Mouse (Mus musculus) CH12.LX (cell line): ENCODE measurements around the gene Dhx9. TPM values are rescaled to one million over a fixed set of nuclear protein-coding genes. Genes with fewer than 3 reads are reported as not detected.
A peak's percentile ranks its signal among the peaks of the same experiment; 100 is the strongest.
"Not testable (repeated sequence)": the region's sequence is repeated elsewhere in the genome, so short reads cannot be mapped to it uniquely, and the experiment has no call there.

Experiments
- DNase-seq: peaks from one replicate; pipeline ENCODE4 v3.0.0-alpha.2; 2013; ENCODE audit errors: extremely low read depth
- H3K27ac ChIP-seq: 2 replicates; pipeline ENCODE4 v1.5.1; 2012; ENCODE audit warnings: low read depth, mild to moderate bottlenecking, control low read depth, moderate library complexity; ENCODE audit not compliant: insufficient read depth
- H3K27me3 ChIP-seq: replicated peaks from 2 replicates; pipeline ENCODE3; 2012; ENCODE audit warnings: inconsistent platforms
- H3K36me3 ChIP-seq, 2 experiments: replicated peaks in 1 of 2; 2 replicates each; pipeline versions ENCODE3 to v1.6.1; 2012; ENCODE audit warnings: inconsistent platforms in 1 of 2, low read length in 1 of 2, mild to moderate bottlenecking in 1 of 2, mixed read lengths in 1 of 2, moderate library complexity in 1 of 2; ENCODE audit not compliant: control insufficient read depth in 1 of 2, insufficient read depth in 1 of 2
- H3K4me1 ChIP-seq, 2 experiments: 2 replicates each; pipeline ENCODE4 v1.6.1; 2012; ENCODE audit warnings: inconsistent platforms in 1 of 2, moderate library complexity in 1 of 2; ENCODE audit not compliant: insufficient read depth in 2 of 2, control insufficient read depth in 1 of 2
- H3K4me2 ChIP-seq: 2 replicates; pipeline ENCODE4 v1.6.1; 2012; ENCODE audit warnings: low read depth, mild to moderate bottlenecking, control low read depth; ENCODE audit not compliant: poor library complexity, insufficient read depth, severe bottlenecking
- H3K4me3 ChIP-seq, 3 experiments: fragments of 150-350 bp in 1 of 3; sonication (generic) in 1 of 3; replicated peaks in 1 of 3; 2 replicates each; pipeline versions ENCODE3 to v1.5.1; 2011 to 2012; ENCODE audit warnings: low read depth in 2 of 3, low read length in 2 of 3, mild to moderate bottlenecking in 2 of 3, moderate library complexity in 2 of 3, control low read depth in 1 of 3, improper control_type of control experiment in 1 of 3, inconsistent platforms in 1 of 3, mixed read lengths in 1 of 3; ENCODE audit not compliant: poor library complexity in 1 of 3
- H3K79me2 ChIP-seq: replicated peaks from 2 replicates; pipeline ENCODE4 v1.6.1; 2012; ENCODE audit warnings: mild to moderate bottlenecking, moderate library complexity; ENCODE audit not compliant: control insufficient read depth, poor library complexity, insufficient read depth, severe bottlenecking; ENCODE audit errors: extremely low read depth
- H3K9ac ChIP-seq: 2 replicates; pipeline ENCODE4 v1.6.1; 2012; ENCODE audit warnings: low read depth, mild to moderate bottlenecking, control low read depth, moderate library complexity; ENCODE audit not compliant: insufficient read depth
- H3K9me3 ChIP-seq: replicated peaks from 2 replicates; pipeline ENCODE3; 2012; ENCODE audit warnings: low read length, inconsistent platforms, mixed read lengths
- BHLHE40 ChIP-seq: IDR thresholded peaks from 2 replicates; pipeline ENCODE4 v1.6.1; 2011; ENCODE audit warnings: mild to moderate bottlenecking, low read depth, low read length, improper control_type of control experiment
- E2F4 ChIP-seq: IDR thresholded peaks from 2 replicates; pipeline ENCODE4 v1.6.1; 2011; ENCODE audit warnings: low read depth, low read length, improper control_type of control experiment; ENCODE audit not compliant: insufficient replicate concordance
- ELF1 ChIP-seq: IDR thresholded peaks from 2 replicates; pipeline ENCODE4 v1.6.1; 2014; ENCODE audit warnings: low read depth, mild to moderate bottlenecking, inconsistent platforms, low read length, improper control_type of control experiment
- ETS1 ChIP-seq: conservative IDR thresholded peaks from 2 replicates; pipeline ENCODE4 v1.6.1; 2012; ENCODE audit warnings: low read depth, mild to moderate bottlenecking, inconsistent platforms, low read length, improper control_type of control experiment, moderate library complexity
- GABPA ChIP-seq: IDR thresholded peaks from 2 replicates; pipeline ENCODE4 v1.6.1; 2012; ENCODE audit warnings: low read depth, low read length, improper control_type of control experiment, inconsistent platforms; ENCODE audit not compliant: insufficient replicate concordance
- HCFC1 ChIP-seq: IDR thresholded peaks from 2 replicates; pipeline ENCODE4 v1.6.1; 2012; ENCODE audit warnings: low read depth, mild to moderate bottlenecking, inconsistent platforms, low read length, improper control_type of control experiment
- JUN ChIP-seq: IDR thresholded peaks from 2 replicates; pipeline ENCODE4 v1.6.1; 2011; ENCODE audit warnings: low read depth, mild to moderate bottlenecking, low read length, improper control_type of control experiment, moderate library complexity; ENCODE audit not compliant: insufficient read depth
- KAT2A ChIP-seq: IDR thresholded peaks from 2 replicates; pipeline ENCODE4 v1.6.1; 2012; ENCODE audit warnings: low read length, improper control_type of control experiment, inconsistent platforms; ENCODE audit not compliant: insufficient replicate concordance
- MAX ChIP-seq: IDR thresholded peaks from 2 replicates; pipeline ENCODE4 v1.6.1; 2011; ENCODE audit warnings: low read length, improper control_type of control experiment
- MAZ ChIP-seq: IDR thresholded peaks from 2 replicates; pipeline ENCODE4 v1.6.1; 2012; ENCODE audit warnings: low read depth, mild to moderate bottlenecking, inconsistent platforms, low read length, improper control_type of control experiment, moderate library complexity
- MEF2A ChIP-seq: IDR thresholded peaks from 2 replicates; pipeline ENCODE4 v1.6.1; 2014; ENCODE audit warnings: low read depth, mild to moderate bottlenecking, inconsistent platforms, low read length, improper control_type of control experiment, borderline replicate concordance
- NRF1 ChIP-seq: IDR thresholded peaks from 2 replicates; pipeline ENCODE4 v1.6.1; 2014; ENCODE audit warnings: low read depth, mild to moderate bottlenecking, inconsistent platforms, low read length, improper control_type of control experiment, moderate library complexity
- PAX5 ChIP-seq: IDR thresholded peaks from 2 replicates; pipeline ENCODE4 v1.6.1; 2012; ENCODE audit warnings: low read length, inconsistent platforms, mixed read lengths
- POLR2A ChIP-seq: IDR thresholded peaks from 2 replicates; pipeline ENCODE4 v1.6.1; 2011; ENCODE audit warnings: low read depth, mild to moderate bottlenecking, improper control_type of control experiment, low read length
- RAD21 ChIP-seq: IDR thresholded peaks from 2 replicates; pipeline ENCODE4 v1.6.1; 2011; ENCODE audit warnings: low read depth, mild to moderate bottlenecking, low read length, improper control_type of control experiment, moderate library complexity
- SIN3A ChIP-seq: IDR thresholded peaks from 2 replicates; pipeline ENCODE4 v1.6.1; 2012; ENCODE audit warnings: low read length, improper control_type of control experiment, inconsistent platforms
- SMC3 ChIP-seq: IDR thresholded peaks from 2 replicates; pipeline ENCODE4 v1.6.1; 2011; ENCODE audit warnings: low read depth, low read length, improper control_type of control experiment
- ZKSCAN1 ChIP-seq: IDR thresholded peaks from 2 replicates; pipeline ENCODE4 v1.6.1; 2012; ENCODE audit warnings: low read depth, inconsistent platforms, low read length, improper control_type of control experiment, borderline replicate concordance
- ZNF384 ChIP-seq: IDR thresholded peaks from 2 replicates; pipeline ENCODE4 v1.6.1; 2012; ENCODE audit warnings: low read depth, low read length, improper control_type of control experiment, inconsistent platforms
- dilution Hi-C: fragments of 300-500 bp; cut with MboI; formaldehyde crosslinking; loops from 2 replicates; pipeline ENCODE4 v1.14.3; 2020; ENCODE audit warnings: low sequenced_read_pairs; ENCODE audit not compliant: extremely low pct_unique_long_range_greater_than_20kb, extremely low pct_ligation_motif_present
- in situ Hi-C: fragments of 300-500 bp; cut with MboI; formaldehyde crosslinking; loops from 3 replicates; pipeline ENCODE4 v1.14.3; 2019; ENCODE audit warnings: low sequenced_read_pairs, low pct_ligation_motif_present, low pct_unique_long_range_greater_than_20kb, mixed read lengths
- polyA plus RNA-seq: library from polyadenylated mRNA; unstranded; fragments of >175 nt; gene quantifications from 2 replicates; pipeline ENCODE4 v1.2.1, GENCODE M21; 2012; ENCODE audit warnings: low read depth; ENCODE audit not compliant: insufficient read length
- total RNA-seq, 2 experiments: library from RNA; depleted of rRNA; stranded (reverse); fragments of 300-350 nt in 1 of 2; fragments of >200 nt in 1 of 2; gene quantifications; 2 replicates each; pipeline ENCODE4 v1.2.3; 2012 to 2014

Gene Dhx9
- total and polyA plus RNA-seq, 3 experiments: 55.4 to 233 (median 98.8) TPM

- no peak for TF ChIP-seq BHLHE40
- TF ChIP-seq RAD21: no peak
- no peak for TF ChIP-seq JUN
- TF ChIP-seq MAZ: no peak
- no peak for TF ChIP-seq MEF2A
- peak; percentile 47; the same call in 1 of the 2 replicates for TF ChIP-seq NRF1
- TF ChIP-seq PAX5: no peak
Observed at GRCm38 (mm10) chr1:153424770-153425584, 62.5 kb downstream of the Dhx9 start, which contains the start of gene Shcbp1l (continued).

GRCm38 (mm10) chr1:153424271-153424670 lies 63.2 kb downstream of the Dhx9 start:
- peak overlapping the region; percentile 72 for H3K4me2 ChIP-seq
- H3K27me3 ChIP-seq: no peaks in the 10 kb centered on the region
- no peak overlapping the region for H3K9ac ChIP-seq
- H3K27ac ChIP-seq: no peak overlapping the region
- dilution Hi-C loops (no loop called here), in situ Hi-C loops (no loop called here)
- no peaks in the 10 kb centered on the region for H3K36me3 ChIP-seq
- H3K79me2 ChIP-seq: no peaks in the 10 kb centered on the region
- H3K9me3 ChIP-seq: no peaks in the 10 kb centered on the region
- TF ChIP-seq ETS1 (no peak), E2F4 (no peak), SIN3A (no peak), SMC3 (no peak), POLR2A (no peak), MAX (no peak), ZNF384 (no peak), GABPA (no peak), HCFC1 (no peak), KAT2A (no peak), ELF1 (no peak), ZKSCAN1 (no peak)
- H3K4me3 ChIP-seq: peak overlapping the region in 1 of 3 experiments; percentile 60
- no peak for DNase-seq
- H3K4me1 ChIP-seq: peaks cover 5 to 12% of the 10 kb centered on the region in 2 experiments; a peak in 3 of 4 replicates

- in situ Hi-C loops, H3K27me3 ChIP-seq, H3K79me2 ChIP-seq, H3K9ac ChIP-seq, DNase-seq, H3K4me1 ChIP-seq, H3K27ac ChIP-seq, dilution Hi-C loops, H3K9me3 ChIP-seq, H3K4me2 ChIP-seq, H3K4me3 ChIP-seq, H3K36me3 ChIP-seq: not testable (repeated sequence)
Observed at GRCm38 (mm10) chr1:153417805-153418204, 69.7 kb downstream of the Dhx9 start.

GRCm38 (mm10) chr1:153416271-153416832 lies 71.1 kb downstream of the Dhx9 start:
- H3K27ac ChIP-seq, H3K9ac ChIP-seq, H3K27me3 ChIP-seq, H3K4me1 ChIP-seq, H3K79me2 ChIP-seq, H3K4me2 ChIP-seq, DNase-seq, H3K4me3 ChIP-seq, in situ Hi-C loops, H3K9me3 ChIP-seq, dilution Hi-C loops, H3K36me3 ChIP-seq: not testable (repeated sequence)
